Mouse (Mus musculus) urinary bladder, adult 18-20 months (tissue): ENCODE measurements around the gene Myo1d.

Experiments used
- DNase-seq, 2 experiments: peaks; one replicate each; pipeline ENCODE4 v3.0.0; 2022; ENCODE audit warnings: low spot score in 2 of 2, mixed read lengths in 2 of 2

Myo1d gene

GRCm38 (mm10) chr11:80779527-80780344, at the start of gene Myo1d:
Myo1d (minus strand) TSS chr11:80780025.
- DNase-seq: peak; percentile 85 to 86

GRCm38 (mm10) chr11:80821794-80822193, 42.0 kb upstream of the Myo1d start:
- DNase-seq: no peak

GRCm38 (mm10) chr11:80821296-80821695, 41.5 kb upstream of the Myo1d start:
- DNase-seq: no peak

- peak in 1 of 2 experiments; percentile 22 for DNase-seq
Measured at GRCm38 (mm10) chr11:80820085-80820484, 40.3 kb upstream of the Myo1d start.

GRCm38 (mm10) chr11:80818060-80818697, 38.4 kb upstream of the Myo1d start:
- peak; percentile 63 to 68 for DNase-seq

- DNase-seq: no peak
Measured at GRCm38 (mm10) chr11:80815354-80815753, 35.5 kb upstream of the Myo1d start.

GRCm38 (mm10) chr11:80811156-80811555, 31.3 kb upstream of the Myo1d start:
- no peak for DNase-seq

GRCm38 (mm10) chr11:80809993-80810821, 30.4 kb upstream of the Myo1d start, which contains the start of gene Tmem98:
Tmem98 (plus strand) TSS chr11:80810175.
- peak; percentile 22 to 43 for DNase-seq

- DNase-seq: no peak
Measured at GRCm38 (mm10) chr11:80809666-80809992, 29.8 kb upstream of the Myo1d start.

GRCm38 (mm10) chr11:80808551-80809070, 28.8 kb upstream of the Myo1d start:
- no peak for DNase-seq

- DNase-seq: peak; percentile 37 to 57
Measured at GRCm38 (mm10) chr11:80802706-80803105, 22.9 kb upstream of the Myo1d start.

GRCm38 (mm10) chr11:80799979-80800378, 20.2 kb upstream of the Myo1d start:
- peak in 1 of 2 experiments; percentile 37 for DNase-seq

- DNase-seq: no peak
Measured at GRCm38 (mm10) chr11:80795431-80795830, 15.6 kb upstream of the Myo1d start.

- DNase-seq: no peak
Measured at GRCm38 (mm10) chr11:80794290-80794689, 14.5 kb upstream of the Myo1d start.

GRCm38 (mm10) chr11:80793386-80793785, 13.6 kb upstream of the Myo1d start:
- DNase-seq: no peak

GRCm38 (mm10) chr11:80791677-80792432, 12.0 kb upstream of the Myo1d start:
- DNase-seq: no peak

GRCm38 (mm10) chr11:80790413-80790812, 10.6 kb upstream of the Myo1d start:
- no peak for DNase-seq

- DNase-seq: no peak
Measured at GRCm38 (mm10) chr11:80789647-80790240, 9.9 kb upstream of the Myo1d start.

- DNase-seq: no peak
Measured at GRCm38 (mm10) chr11:80785672-80786071, 5.8 kb upstream of the Myo1d start.

GRCm38 (mm10) chr11:80784294-80784743, 4.5 kb upstream of the Myo1d start:
- peak; percentile 39 to 76 for DNase-seq

GRCm38 (mm10) chr11:80783460-80783859, 3.6 kb upstream of the Myo1d start:
- no peak for DNase-seq
